Mouse (Mus musculus): Measurements from ENCODE around the gene Zdhhc14. TPM values are rescaled to one million over a fixed set of nuclear protein-coding genes. Genes with fewer than 3 reads are reported as not detected.

Zdhhc14 gene
- polyA plus RNA-seq, 1 experiment from 2014 or later = 6.2 TPM

GRCm38 (mm10) chr17:5475960-5476725 lies 16.2 kb upstream of the Zdhhc14 start:
- Histone ChIP-seq H3K9ac (ENCODE audit: low read depth, low read length) (no peak overlapping the region), H3K4me1 (replicated peaks; ENCODE audit: control insufficient read depth, insufficient read depth, low read length) (peaks cover 5% of the 10 kb centered on the region; the same call in 1 of the 2 replicates), H3K4me2 (peak overlapping the region; percentile 34), H3K27ac (ENCODE audit: low read depth, low read length) (no peak overlapping the region), H3K27me3 (replicated peaks; ENCODE audit: control insufficient read depth, insufficient read depth, low read length) (no peaks in the 10 kb centered on the region; the same call in 1 of the 2 replicates), H3K9me3 (ENCODE audit: control insufficient read depth, low read length) (no peaks in the 10 kb centered on the region), H3K4me3 (ENCODE audit: low read depth, low read length) (no peak overlapping the region), H3K36me3 (ENCODE audit: control insufficient read depth, insufficient read depth, low read length) (no peaks in the 10 kb centered on the region)
- WGBS = 43% methylated on average over 14 of the region's 14 CpGs
- DNase-seq (ENCODE audit: low spot score) (no peak), ATAC-seq (replicated peaks; ENCODE audit: low FRiP score) (0 out of 2 replicates have a peak, but pooled peaks have one; percentile 43)

GRCm38 (mm10) chr17:5483456-5483855 lies 8.9 kb upstream of the Zdhhc14 start:
- Histone ChIP-seq H3K36me3 (ENCODE audit: control insufficient read depth, insufficient read depth, low read length) (no peaks in the 10 kb centered on the region), H3K4me2 (no peak overlapping the region), H3K27ac (ENCODE audit: low read depth, low read length) (no peak overlapping the region), H3K9ac (ENCODE audit: low read depth, low read length) (no peak overlapping the region), H3K4me1 (replicated peaks; ENCODE audit: control insufficient read depth, insufficient read depth, low read length) (no peaks in the 10 kb centered on the region), H3K27me3 (replicated peaks; ENCODE audit: control insufficient read depth, insufficient read depth, low read length) (no peaks in the 10 kb centered on the region), H3K9me3 (ENCODE audit: control insufficient read depth, low read length) (0 out of 2 replicates have a peak, but pooled peaks cover 2% of the 10 kb centered on the region), H3K4me3 (ENCODE audit: low read depth, low read length) (no peak overlapping the region)
- DNase-seq (ENCODE audit: low spot score) (no peak), ATAC-seq (replicated peaks; ENCODE audit: low FRiP score) (no peak)
- WGBS = 66% methylated on average over 4 of the region's 4 CpGs

DNA sequence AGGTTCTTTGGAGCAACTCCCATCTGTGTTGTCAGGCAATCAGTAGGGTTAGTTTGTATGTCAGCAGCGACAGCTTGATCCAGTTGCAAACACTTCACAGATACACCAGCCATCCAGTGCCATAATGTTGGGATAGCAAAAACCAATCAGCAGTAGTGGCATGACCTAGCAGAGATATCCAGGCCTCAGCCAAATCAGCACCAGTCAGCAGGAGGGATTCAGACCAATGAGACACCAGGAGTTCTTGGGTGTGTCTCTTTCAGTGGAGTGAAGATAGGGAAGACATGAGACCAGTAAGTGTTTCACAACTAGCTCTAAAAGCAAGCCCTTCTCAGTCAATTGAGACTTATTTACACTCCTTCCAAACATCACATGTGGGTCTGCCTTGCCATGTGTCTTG lies 7.7 kb upstream of the Zdhhc14 start:
- Histone ChIP-seq H3K27ac (ENCODE audit: low read depth, low read length) (no peak overlapping the region), H3K36me3 (ENCODE audit: control insufficient read depth, insufficient read depth, low read length) (no peaks in the 10 kb centered on the region), H3K4me3 (ENCODE audit: low read depth, low read length) (no peak overlapping the region), H3K9me3 (ENCODE audit: control insufficient read depth, low read length) (0 out of 2 replicates have a peak, but pooled peaks cover 2% of the 10 kb centered on the region), H3K27me3 (replicated peaks; ENCODE audit: control insufficient read depth, insufficient read depth, low read length) (no peaks in the 10 kb centered on the region), H3K9ac (ENCODE audit: low read depth, low read length) (no peak overlapping the region), H3K4me2 (no peak overlapping the region), H3K4me1 (replicated peaks; ENCODE audit: control insufficient read depth, insufficient read depth, low read length) (no peaks in the 10 kb centered on the region)
- no peak for DNase-seq (ENCODE audit: low spot score)
- WGBS = 71% methylated on average over 1 of the region's 1 CpGs
- ATAC-seq (replicated peaks; ENCODE audit: low FRiP score) = peak; percentile 87

DNA sequence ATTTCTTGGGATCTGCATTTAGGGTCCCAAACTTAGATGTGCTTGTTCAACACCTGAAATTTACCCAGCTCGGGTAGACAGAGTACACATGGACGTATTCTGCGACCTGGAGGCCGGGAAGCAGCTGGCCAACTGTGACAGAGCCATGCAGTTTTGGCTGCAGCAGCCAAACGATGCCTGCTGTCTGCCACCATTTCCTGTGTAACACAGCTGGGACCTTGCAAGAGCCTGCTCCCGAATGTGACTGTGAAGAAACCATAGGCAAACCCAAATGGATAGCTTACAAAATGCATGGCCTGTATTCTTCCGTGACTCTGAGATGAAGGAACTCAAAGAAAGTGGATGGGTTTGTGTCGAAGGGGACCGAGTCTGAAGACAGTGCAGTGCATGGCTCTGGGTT lies 4.2 kb upstream of the Zdhhc14 start:
- Histone ChIP-seq H3K9ac (ENCODE audit: low read depth, low read length) (no peak overlapping the region), H3K9me3 (ENCODE audit: control insufficient read depth, low read length) (0 out of 2 replicates have a peak, but pooled peaks cover 2% of the 10 kb centered on the region), H3K36me3 (ENCODE audit: control insufficient read depth, insufficient read depth, low read length) (no peaks in the 10 kb centered on the region), H3K27ac (ENCODE audit: low read depth, low read length) (no peak overlapping the region), H3K4me2 (no peak overlapping the region), H3K27me3 (replicated peaks; ENCODE audit: control insufficient read depth, insufficient read depth, low read length) (no peaks in the 10 kb centered on the region), H3K4me1 (replicated peaks; ENCODE audit: control insufficient read depth, insufficient read depth, low read length) (peaks cover 9% of the 10 kb centered on the region), H3K4me3 (ENCODE audit: low read depth, low read length) (no peak overlapping the region)
- WGBS = 66% methylated on average over 9 of the region's 9 CpGs
- no peak for DNase-seq (ENCODE audit: low spot score)
- no peak for ATAC-seq (replicated peaks; ENCODE audit: low FRiP score)

DNA sequence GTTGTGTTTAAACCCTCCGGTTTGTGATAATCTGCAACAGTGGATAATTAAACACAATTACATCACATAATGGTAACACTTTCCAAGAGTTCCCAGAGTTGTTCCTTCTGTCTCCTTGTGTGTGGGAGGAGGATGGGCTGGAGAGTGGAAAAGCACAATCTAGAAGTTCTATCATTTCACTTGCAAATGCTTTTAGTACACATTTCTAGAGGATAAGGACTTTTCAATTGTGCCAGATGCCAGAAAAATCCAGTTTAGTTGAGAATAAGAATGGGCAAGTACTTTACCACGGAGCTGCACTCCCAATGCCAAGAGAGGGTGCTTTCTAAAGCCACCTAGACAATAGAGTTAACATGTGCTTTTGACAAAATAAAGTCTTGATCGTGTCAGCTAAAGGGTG lies 2.0 kb upstream of the Zdhhc14 start:
- Histone ChIP-seq H3K4me2 (peak overlapping the region; percentile 100; the same call in 1 of the 2 replicates), H3K4me3 (ENCODE audit: low read depth, low read length) (no peak overlapping the region), H3K4me1 (replicated peaks; ENCODE audit: control insufficient read depth, insufficient read depth, low read length) (peaks cover 9% of the 10 kb centered on the region), H3K27me3 (replicated peaks; ENCODE audit: control insufficient read depth, insufficient read depth, low read length) (peaks cover 2% of the 10 kb centered on the region; the same call in 1 of the 2 replicates), H3K9me3 (ENCODE audit: control insufficient read depth, low read length) (0 out of 2 replicates have a peak, but pooled peaks cover 2% of the 10 kb centered on the region), H3K27ac (ENCODE audit: low read depth, low read length) (no peak overlapping the region), H3K9ac (ENCODE audit: low read depth, low read length) (peak overlapping the region; percentile 68; the same call in 1 of the 2 replicates), H3K36me3 (ENCODE audit: control insufficient read depth, insufficient read depth, low read length) (no peaks in the 10 kb centered on the region)
- DNase-seq (ENCODE audit: low spot score) (no peak), ATAC-seq (replicated peaks; ENCODE audit: low FRiP score) (no peak)
- WGBS = 76% methylated on average over 3 of the region's 3 CpGs

DNA sequence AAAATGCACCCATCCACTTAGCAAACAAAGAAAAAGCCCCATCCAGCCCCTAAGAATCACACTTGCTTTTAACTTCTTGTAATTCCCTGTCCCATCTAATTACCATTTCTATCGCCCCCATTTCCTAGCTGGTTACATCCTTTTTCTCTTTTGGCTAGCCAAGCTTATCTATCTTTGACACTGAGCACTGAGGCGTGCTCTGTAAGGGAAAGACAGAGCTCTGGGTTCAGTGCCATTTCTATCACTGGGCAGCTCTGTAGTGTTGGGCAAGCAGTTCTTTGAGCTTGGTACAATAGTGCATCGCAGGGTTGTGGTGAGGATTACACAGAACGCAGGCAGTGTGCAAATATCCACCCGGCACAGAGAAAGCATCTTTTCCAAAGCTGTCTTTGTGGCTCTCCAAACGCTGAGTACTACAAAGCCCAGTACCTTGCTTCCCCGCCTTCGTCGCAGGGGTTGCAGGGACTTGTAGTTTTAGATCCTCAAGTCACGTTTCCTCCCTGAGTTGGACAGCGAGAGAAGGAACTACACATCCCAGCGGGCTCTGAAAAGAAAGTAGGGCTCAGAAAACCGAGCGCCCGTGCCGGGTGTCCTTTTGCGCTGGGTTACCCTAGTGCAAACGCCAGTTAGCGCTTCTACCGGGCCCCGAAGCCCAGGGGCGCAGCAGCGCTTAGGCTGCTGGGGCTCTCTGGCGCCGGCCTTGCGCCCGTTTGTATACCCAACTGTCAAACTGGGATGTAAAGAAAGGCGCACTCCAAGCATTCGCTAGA lies 1.1 kb upstream of the Zdhhc14 start:
- H3K4me3 ChIP-seq (ENCODE audit: low read depth, low read length) = peak overlapping the region; percentile 82
- WGBS = under 1% methylated on average over 29 of the region's 29 CpGs
- peak overlapping the region; percentile 93 for H3K27ac ChIP-seq (ENCODE audit: low read depth, low read length)
- H3K36me3 ChIP-seq (ENCODE audit: control insufficient read depth, insufficient read depth, low read length) = no peaks in the 10 kb centered on the region
- no peaks in the 10 kb centered on the region for H3K9me3 ChIP-seq (ENCODE audit: control insufficient read depth, low read length)
- H3K27me3 ChIP-seq (replicated peaks; ENCODE audit: control insufficient read depth, insufficient read depth, low read length) = peaks cover 2% of the 10 kb centered on the region; the same call in 1 of the 2 replicates
- peak; percentile 82 for ATAC-seq (replicated peaks; ENCODE audit: low FRiP score)
- peak overlapping the region; percentile 100 for H3K4me2 ChIP-seq
- peak; percentile 82 for DNase-seq (ENCODE audit: low spot score)
- peaks cover 9% of the 10 kb centered on the region for H3K4me1 ChIP-seq (replicated peaks; ENCODE audit: control insufficient read depth, insufficient read depth, low read length)
- peak overlapping the region; percentile 85 for H3K9ac ChIP-seq (ENCODE audit: low read depth, low read length)

DNA sequence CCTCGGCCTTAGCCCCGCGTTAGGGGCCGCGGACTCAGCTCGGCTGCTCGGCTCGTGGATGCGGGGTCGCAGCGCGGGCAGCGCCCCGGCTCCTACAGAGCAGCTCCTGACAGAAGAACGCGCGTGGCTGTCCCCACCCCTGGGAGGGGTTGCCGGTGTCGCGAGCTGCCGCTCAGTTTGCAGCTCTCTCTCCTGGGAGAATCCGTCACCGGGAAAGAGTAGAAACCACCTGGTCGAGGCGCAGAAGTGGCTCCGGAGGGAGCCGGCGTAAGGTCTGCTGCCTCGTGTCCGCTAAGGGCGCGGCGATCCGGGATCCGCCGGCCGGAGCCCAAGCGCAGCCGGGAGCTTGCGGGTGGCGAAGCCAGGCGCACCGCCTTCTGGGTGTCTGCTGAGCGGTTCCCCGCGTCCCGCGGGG lies 396 bp downstream of the Zdhhc14 start:
- WGBS = under 1% methylated on average over 48 of the region's 48 CpGs
- no peaks in the 10 kb centered on the region for H3K9me3 ChIP-seq (ENCODE audit: control insufficient read depth, low read length)
- H3K4me3 ChIP-seq (ENCODE audit: low read depth, low read length) = peak overlapping the region; percentile 82
- H3K27ac ChIP-seq (ENCODE audit: low read depth, low read length) = peak overlapping the region; percentile 93; the same call in 1 of the 2 replicates
- peak; percentile 56 for ATAC-seq (replicated peaks; ENCODE audit: low FRiP score)
- H3K4me2 ChIP-seq = peak overlapping the region; percentile 100
- DNase-seq (ENCODE audit: low spot score) = no peak
- no peaks in the 10 kb centered on the region for H3K36me3 ChIP-seq (ENCODE audit: control insufficient read depth, insufficient read depth, low read length)
- peaks cover 2% of the 10 kb centered on the region; the same call in 1 of the 2 replicates for H3K27me3 ChIP-seq (replicated peaks; ENCODE audit: control insufficient read depth, insufficient read depth, low read length)
- peak overlapping the region; percentile 85 for H3K9ac ChIP-seq (ENCODE audit: low read depth, low read length)
- peaks cover 9% of the 10 kb centered on the region for H3K4me1 ChIP-seq (replicated peaks; ENCODE audit: control insufficient read depth, insufficient read depth, low read length)

DNA sequence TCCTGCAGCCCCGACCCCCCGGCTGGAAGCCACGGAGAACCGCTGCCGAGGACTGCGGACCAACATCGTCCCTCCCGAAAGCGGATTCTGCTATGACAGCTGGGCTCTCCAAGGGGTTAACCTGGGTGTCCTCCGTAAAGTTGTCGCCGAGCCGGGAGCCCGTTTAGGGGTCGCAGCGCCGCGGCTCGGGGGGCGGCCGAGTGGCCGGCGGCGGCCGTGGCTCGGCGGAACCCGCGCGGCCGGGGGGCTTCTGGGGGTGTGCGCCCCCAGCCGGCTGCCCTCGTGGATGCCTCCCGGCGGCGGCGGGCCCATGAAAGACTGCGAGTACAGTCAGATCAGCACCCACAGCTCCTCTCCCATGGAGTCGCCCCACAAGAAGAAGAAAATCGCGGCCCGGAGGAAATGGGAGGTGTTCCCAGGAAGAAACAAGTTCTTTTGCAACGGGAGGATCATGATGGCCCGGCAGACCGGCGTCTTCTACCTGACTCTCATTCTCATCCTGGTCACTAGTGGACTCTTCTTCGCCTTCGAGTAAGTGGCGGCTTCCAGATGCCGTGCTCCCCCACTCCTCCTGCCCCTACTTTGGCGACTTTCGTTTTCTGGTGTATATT lies 909 bp downstream of the Zdhhc14 start:
- peak overlapping the region; percentile 93; the same call in 1 of the 2 replicates for H3K27ac ChIP-seq (ENCODE audit: low read depth, low read length)
- 3% methylated on average over 53 of the region's 53 CpGs for WGBS
- H3K27me3 ChIP-seq (replicated peaks; ENCODE audit: control insufficient read depth, insufficient read depth, low read length) = peaks cover 2% of the 10 kb centered on the region; the same call in 1 of the 2 replicates
- peak overlapping the region; percentile 85 for H3K9ac ChIP-seq (ENCODE audit: low read depth, low read length)
- no peaks in the 10 kb centered on the region for H3K9me3 ChIP-seq (ENCODE audit: control insufficient read depth, low read length)
- H3K4me3 ChIP-seq (ENCODE audit: low read depth, low read length) = peak overlapping the region; percentile 82
- peak overlapping the region; percentile 100 for H3K4me2 ChIP-seq
- ATAC-seq (replicated peaks; ENCODE audit: low FRiP score) = no peak
- no peaks in the 10 kb centered on the region for H3K36me3 ChIP-seq (ENCODE audit: control insufficient read depth, insufficient read depth, low read length)
- H3K4me1 ChIP-seq (replicated peaks; ENCODE audit: control insufficient read depth, insufficient read depth, low read length) = peaks cover 9% of the 10 kb centered on the region
- DNase-seq (ENCODE audit: low spot score) = peak; percentile 67

Measured in liver, embryonic 11.5 days (tissue).